Mouse (Mus musculus) liver, embryonic 11.5 days (tissue): Measurements from ENCODE around the gene Extl1. TPM values are rescaled to one million over a fixed set of nuclear protein-coding genes. Genes with fewer than 3 reads are reported as not detected.
A peak's percentile ranks its signal among the peaks of the same experiment; 100 is the strongest.

Source experiments
- ATAC-seq: fragments of 200-750 bp; cut with Nextera tagmentation; replicated peaks from 2 replicates; pipeline ENCODE4 v1.8.0; 2017; ENCODE audit warnings: moderate number of reproducible peaks, mild to moderate bottlenecking, moderate TSS enrichment, moderate library complexity; ENCODE audit not compliant: low FRiP score
- DNase-seq: peaks from one replicate; pipeline ENCODE4 v3.0.0-alpha.2; 2017; ENCODE audit warnings: low spot score
- H3K27ac ChIP-seq: fragments of 300-500 bp; sonication (generic); 2 replicates; pipeline ENCODE4 v1.5.1; 2014; ENCODE audit warnings: mild to moderate bottlenecking, low read depth, low read length, control low read depth
- H3K27me3 ChIP-seq: fragments of 300-500 bp; sonication (generic); replicated peaks from 2 replicates; pipeline ENCODE4 v1.6.1; 2014; ENCODE audit warnings: low read length, mixed read lengths; ENCODE audit not compliant: control insufficient read depth, insufficient read depth
- H3K36me3 ChIP-seq: fragments of 300-500 bp; sonication (generic); 2 replicates; pipeline ENCODE4 v1.6.1; 2014; ENCODE audit warnings: mild to moderate bottlenecking, low read length, moderate library complexity, mixed read lengths; ENCODE audit not compliant: control insufficient read depth, insufficient read depth
- H3K4me1 ChIP-seq: fragments of 300-500 bp; sonication (generic); replicated peaks from 2 replicates; pipeline ENCODE4 v1.6.1; 2014; ENCODE audit warnings: low read length, mixed read lengths; ENCODE audit not compliant: control insufficient read depth, insufficient read depth
- H3K4me2 ChIP-seq: fragments of 300-500 bp; sonication (generic); 2 replicates; pipeline ENCODE4 v1.6.1; 2014; ENCODE audit warnings: mild to moderate bottlenecking, control low read depth, moderate library complexity
- H3K4me3 ChIP-seq: fragments of 300-500 bp; sonication (generic); 2 replicates; pipeline ENCODE4 v1.5.1; 2014; ENCODE audit warnings: low read depth, low read length, control low read depth
- H3K9ac ChIP-seq: fragments of 300-500 bp; sonication (generic); 2 replicates; pipeline ENCODE4 v1.6.1; 2014; ENCODE audit warnings: low read depth, low read length, control low read depth
- H3K9me3 ChIP-seq: fragments of 300-500 bp; sonication (generic); 2 replicates; pipeline ENCODE4 v1.6.1; 2016; ENCODE audit warnings: low read length, inconsistent platforms, mixed read lengths; ENCODE audit not compliant: control insufficient read depth
- whole genome bisulfite sequencing: fragments of 180-500 bp; shearing (Covaris S2); extraction: QIAGEN DNeasy Blood & Tissue Kit; methylation state at CpG from one replicate; pipeline ENCODE4 v1.1.7; 2014; 5-methylcytosine and 5-hydroxymethylcytosine counted together
- polyA plus RNA-seq: library from polyadenylated mRNA; unstranded; fragments of >200 nt; fragmentation: Nextera tagmentation; extraction: Ambion mirVana; gene quantifications from 2 replicates; pipeline ENCODE4 v1.2.1, GENCODE M21; 2014

Extl1 gene
- polyA plus RNA-seq, 1 experiment from 2014 or later, result 0.67 TPM

DNA sequence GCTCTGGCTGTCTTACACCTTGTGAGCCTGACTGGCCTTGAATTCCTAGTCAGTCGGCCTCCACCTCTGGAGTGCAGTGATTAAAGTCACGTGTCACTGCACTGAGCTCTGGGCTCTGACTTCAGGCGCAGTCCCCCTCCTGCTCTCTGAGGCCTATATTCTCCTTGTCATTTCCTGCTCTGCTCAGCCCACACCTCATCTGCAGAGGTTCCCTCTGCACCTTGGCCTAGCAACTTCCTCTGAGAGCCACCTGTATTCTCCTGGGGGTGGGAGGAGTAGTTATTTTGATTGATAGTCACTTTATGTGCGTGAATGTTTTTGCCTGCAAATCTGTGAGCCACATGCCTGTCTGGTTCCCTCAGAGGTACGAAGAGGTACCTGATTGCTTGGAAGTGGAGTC is 22.4 kb downstream of the Extl1 start:
- Histone ChIP-seq H3K4me1 (peaks cover 7% of the 10 kb centered on the region), H3K9me3 (no peaks in the 10 kb centered on the region), H3K27me3 (peaks cover 7% of the 10 kb centered on the region), H3K27ac (no peak overlapping the region), H3K36me3 (no peaks in the 10 kb centered on the region), H3K4me2 (no peak overlapping the region), H3K4me3 (no peak overlapping the region), H3K9ac (no peak overlapping the region)
- ATAC-seq, result no peak
- no peak for DNase-seq
- WGBS, result 37% methylated on average over 5 of the region's 5 CpGs

DNA sequence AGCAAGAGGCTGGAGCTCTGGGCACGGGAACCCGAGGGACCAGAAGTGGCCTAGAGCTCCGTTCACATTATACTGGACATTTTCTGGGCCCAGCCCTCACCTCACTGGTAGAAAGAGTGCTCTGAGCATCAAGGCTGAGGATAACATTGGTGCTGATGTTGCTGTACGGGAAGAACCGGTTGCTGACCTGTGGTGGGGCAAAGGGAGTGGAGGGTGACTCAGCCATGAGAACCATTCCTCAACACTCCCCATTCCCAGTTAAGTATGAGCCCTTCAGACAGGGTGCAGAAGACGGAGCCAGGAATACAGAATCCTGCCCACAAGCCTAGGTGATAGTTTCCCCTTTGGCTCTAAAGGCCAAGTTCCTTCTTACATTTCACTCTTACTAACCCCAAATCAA is 24.0 kb downstream of the Extl1 start:
- WGBS, result 78% methylated on average over 6 of the region's 6 CpGs
- H3K36me3 ChIP-seq, result no peaks in the 10 kb centered on the region
- H3K27ac ChIP-seq, result no peak overlapping the region
- no peak overlapping the region for H3K9ac ChIP-seq
- H3K27me3 ChIP-seq, result no peaks in the 10 kb centered on the region; the same call in 1 of the 2 replicates
- H3K4me2 ChIP-seq, result no peak overlapping the region
- no peak for DNase-seq
- H3K9me3 ChIP-seq, result no peaks in the 10 kb centered on the region
- peaks cover 10% of the 10 kb centered on the region for H3K4me1 ChIP-seq
- H3K4me3 ChIP-seq, result no peak overlapping the region
- ATAC-seq, result no peak

DNA sequence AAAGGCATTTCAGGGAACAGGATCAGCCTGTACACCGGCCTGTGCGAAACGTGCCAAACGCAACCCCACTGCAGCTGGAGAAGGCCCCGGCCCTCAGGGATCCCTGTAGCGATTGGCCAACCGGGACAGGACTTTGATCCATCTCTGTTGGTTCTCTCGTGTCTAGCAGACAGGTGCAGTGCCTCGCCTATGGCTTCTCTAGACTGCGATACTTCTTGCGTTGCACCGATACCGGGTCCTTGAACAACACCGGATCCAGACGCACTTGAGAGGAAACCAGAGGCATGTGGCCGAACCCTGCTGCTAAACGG is 26.2 kb downstream of the Extl1 start:
- Histone ChIP-seq H3K27me3 (no peaks in the 10 kb centered on the region; the same call in 1 of the 2 replicates), H3K4me2 (peak overlapping the region; percentile 49), H3K9ac (no peak overlapping the region), H3K4me1 (peaks cover 18% of the 10 kb centered on the region), H3K9me3 (no peaks in the 10 kb centered on the region), H3K27ac (no peak overlapping the region), H3K36me3 (no peaks in the 10 kb centered on the region), H3K4me3 (no peak overlapping the region)
- ATAC-seq (no peak), DNase-seq (no peak)
- 41% methylated on average over 17 of the region's 17 CpGs for WGBS

DNA sequence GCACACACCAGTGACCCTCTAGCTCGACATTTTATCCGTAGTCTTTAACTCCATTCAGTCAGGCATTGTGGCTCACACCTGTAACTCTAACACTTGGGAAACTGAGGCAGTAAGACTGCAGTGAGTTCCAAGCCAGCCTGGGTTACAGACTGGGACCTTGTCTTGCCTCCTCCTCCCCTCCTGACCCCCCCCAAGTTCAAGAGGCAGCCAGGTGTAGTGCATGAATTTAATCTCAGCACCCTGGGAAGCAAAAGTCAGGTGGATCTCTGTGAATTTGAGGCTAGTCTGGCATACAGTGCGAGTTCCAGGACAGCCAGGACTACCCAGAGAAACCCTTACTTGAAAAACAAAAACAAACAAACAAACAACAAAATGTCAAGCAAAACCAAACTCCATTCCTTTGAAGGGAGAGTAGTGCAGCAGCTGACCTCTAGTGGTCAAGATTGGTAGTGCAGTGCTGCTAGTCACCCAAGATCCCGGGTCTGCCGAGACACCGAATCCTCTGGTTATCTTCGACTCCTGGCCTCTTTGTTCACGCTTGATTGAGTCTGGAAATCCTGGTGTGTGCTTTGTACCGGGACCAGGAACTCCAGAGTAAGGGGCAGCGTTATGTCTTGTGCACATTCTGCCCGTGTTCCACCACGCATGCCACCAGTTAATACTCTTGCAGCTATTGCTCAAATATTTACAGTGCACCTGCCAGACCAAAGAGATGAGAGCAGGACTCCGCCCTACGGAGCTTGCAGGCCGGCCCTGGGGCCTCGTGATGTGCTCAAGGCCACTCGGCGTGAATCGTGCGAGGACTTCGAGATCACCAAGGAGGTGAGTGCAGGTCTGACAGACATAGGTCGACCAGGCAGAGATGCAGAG is 26.8 kb downstream of the Extl1 start:
- peaks cover 22% of the 10 kb centered on the region for H3K4me1 ChIP-seq
- 20% methylated on average over 22 of the region's 22 CpGs for WGBS
- H3K4me3 ChIP-seq, result no peak overlapping the region
- H3K4me2 ChIP-seq, result peak overlapping the region; percentile 49
- H3K36me3 ChIP-seq, result no peaks in the 10 kb centered on the region
- no peaks in the 10 kb centered on the region for H3K9me3 ChIP-seq
- DNase-seq (peak; percentile 58), ATAC-seq (no peak)
- H3K9ac ChIP-seq, result no peak overlapping the region
- no peaks in the 10 kb centered on the region; the same call in 1 of the 2 replicates for H3K27me3 ChIP-seq
- H3K27ac ChIP-seq, result no peak overlapping the region

DNA sequence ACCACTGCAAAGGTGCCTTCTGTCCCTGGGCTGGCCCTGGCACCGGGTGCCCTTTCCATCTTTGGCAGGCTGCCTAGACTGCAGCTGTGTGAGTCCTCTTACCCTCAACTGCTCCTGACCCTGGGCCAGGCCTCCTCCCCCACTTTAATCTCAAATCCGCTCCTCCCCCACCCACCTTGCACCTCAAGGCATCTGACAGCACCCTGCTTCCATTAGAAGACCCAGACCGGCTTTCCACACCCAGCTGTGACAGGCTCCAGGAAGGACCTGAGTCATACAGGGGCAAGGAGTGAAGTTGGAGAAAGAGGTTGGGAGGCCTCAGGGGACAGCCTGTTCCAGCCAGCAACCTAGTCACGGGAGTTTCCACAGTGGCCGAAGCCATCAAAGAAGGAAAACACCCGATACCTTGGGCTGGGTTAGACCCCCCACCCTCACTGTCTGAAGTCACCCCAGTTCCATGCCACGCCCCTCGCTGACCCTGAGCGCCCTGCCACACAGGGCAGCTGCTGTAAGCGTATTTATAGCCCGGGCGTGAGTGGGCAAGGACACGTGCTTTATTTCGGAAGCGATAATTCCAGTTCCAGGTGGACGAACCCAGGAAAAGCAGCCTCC is 27.7 kb downstream of the Extl1 start:
- no peak overlapping the region for H3K4me3 ChIP-seq
- no peak overlapping the region for H3K27ac ChIP-seq
- WGBS, result 57% methylated on average over 16 of the region's 16 CpGs
- H3K9ac ChIP-seq, result no peak overlapping the region
- H3K9me3 ChIP-seq, result no peaks in the 10 kb centered on the region
- no peaks in the 10 kb centered on the region; the same call in 1 of the 2 replicates for H3K27me3 ChIP-seq
- H3K36me3 ChIP-seq, result no peaks in the 10 kb centered on the region
- DNase-seq (no peak), ATAC-seq (no peak)
- H3K4me1 ChIP-seq, result peaks cover 24% of the 10 kb centered on the region
- H3K4me2 ChIP-seq, result no peak overlapping the region

DNA sequence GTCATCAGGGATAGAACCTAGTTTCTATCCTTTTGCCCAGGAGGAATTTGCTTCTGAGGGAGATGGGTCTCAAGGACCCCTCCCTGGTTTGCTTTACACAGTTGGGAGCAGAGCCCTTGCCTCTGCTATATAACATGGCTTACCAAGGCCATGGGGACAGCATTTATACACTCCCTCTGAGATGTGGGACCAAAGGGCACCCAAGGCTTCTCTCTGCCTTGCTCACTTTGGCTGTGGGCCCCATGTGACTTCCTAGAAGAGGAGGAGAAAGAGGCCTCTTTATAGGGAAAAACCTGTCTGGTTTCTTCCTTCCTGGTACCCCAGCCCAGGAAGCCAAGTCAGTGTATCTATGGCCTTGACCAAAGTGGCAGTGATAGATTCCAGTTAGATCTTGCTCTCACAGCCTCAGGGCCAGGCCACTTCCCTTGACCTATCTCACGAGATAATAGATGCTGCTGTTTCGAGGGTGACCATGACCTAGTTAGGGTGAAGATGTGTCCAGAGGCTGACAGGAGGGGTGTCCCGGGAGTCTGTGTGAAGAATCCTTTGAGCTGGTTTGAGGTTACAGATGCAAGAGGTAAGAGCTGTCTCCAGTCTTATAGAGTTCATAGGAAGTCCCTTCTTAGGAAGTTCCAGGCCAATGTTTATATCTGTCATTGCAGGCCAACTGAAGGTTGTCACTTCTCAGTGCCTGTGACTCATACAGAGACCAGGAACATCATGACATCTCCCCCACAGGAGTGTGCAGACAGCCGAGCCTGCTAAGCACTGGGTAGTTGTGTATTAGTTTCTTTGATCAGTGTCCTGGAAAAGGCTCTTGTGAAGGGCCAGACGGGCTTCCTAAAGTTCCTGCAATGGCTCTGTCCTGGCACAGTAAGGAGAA is 29.9 kb downstream of the Extl1 start:
- Histone ChIP-seq H3K27ac (no peak overlapping the region), H3K4me3 (no peak overlapping the region), H3K36me3 (no peaks in the 10 kb centered on the region), H3K9me3 (no peaks in the 10 kb centered on the region), H3K27me3 (no peaks in the 10 kb centered on the region; the same call in 1 of the 2 replicates), H3K4me2 (no peak overlapping the region), H3K4me1 (peaks cover 24% of the 10 kb centered on the region), H3K9ac (no peak overlapping the region)
- 44% methylated on average over 5 of the region's 5 CpGs for WGBS
- ATAC-seq, result no peak
- DNase-seq, result no peak

DNA sequence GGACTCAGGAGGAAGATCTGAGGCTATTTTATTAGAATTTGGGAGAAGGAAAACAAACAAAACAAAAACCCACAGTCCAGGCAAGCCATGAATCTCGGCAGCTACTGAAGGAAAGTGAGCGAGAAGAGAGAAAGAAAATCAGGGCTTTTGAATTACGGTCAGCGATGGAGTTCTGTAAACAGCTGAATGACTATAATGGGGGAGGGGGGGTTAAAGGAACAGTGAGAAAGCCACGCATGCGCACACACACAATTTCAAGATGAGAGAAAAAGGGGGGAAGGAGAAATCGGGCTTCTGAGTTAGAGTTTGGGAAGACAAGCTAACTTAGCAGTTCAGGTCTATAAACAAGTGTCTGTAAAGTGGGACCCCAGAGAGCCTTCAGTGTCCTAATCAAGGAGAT is 30.7 kb downstream of the Extl1 start:
- Histone ChIP-seq H3K36me3 (no peaks in the 10 kb centered on the region), H3K27ac (no peak overlapping the region), H3K4me2 (no peak overlapping the region), H3K4me3 (no peak overlapping the region), H3K9me3 (no peaks in the 10 kb centered on the region), H3K4me1 (peaks cover 24% of the 10 kb centered on the region), H3K27me3 (no peaks in the 10 kb centered on the region; the same call in 1 of the 2 replicates), H3K9ac (no peak overlapping the region)
- no peak for ATAC-seq
- 81% methylated on average over 7 of the region's 7 CpGs for WGBS
- no peak for DNase-seq

DNA sequence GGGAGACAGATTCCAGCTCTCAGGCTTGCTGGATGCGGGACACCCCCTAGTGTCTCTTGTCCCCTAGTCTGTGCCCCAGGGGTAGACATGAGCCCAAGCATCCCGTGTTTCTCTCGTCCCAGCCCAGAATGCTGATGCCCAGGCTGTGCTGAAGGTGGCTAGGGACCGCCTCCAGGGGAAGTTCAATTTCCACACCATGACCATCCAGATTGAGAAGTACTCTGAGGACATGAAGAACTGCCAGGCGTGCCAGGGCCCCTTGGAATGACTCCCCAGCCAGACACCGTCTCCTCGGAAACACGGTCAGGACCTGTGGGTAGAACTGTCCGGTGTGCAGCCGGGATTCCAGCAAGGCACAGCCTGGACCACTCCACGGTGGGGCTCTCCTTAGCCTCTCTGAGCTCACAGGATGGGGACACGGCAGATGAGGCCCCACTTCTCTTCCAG is 31.4 kb downstream of the Extl1 start:
- H3K27me3 ChIP-seq, result no peaks in the 10 kb centered on the region; the same call in 1 of the 2 replicates
- no peak overlapping the region for H3K27ac ChIP-seq
- no peak overlapping the region for H3K4me3 ChIP-seq
- H3K9ac ChIP-seq, result no peak overlapping the region
- H3K4me1 ChIP-seq, result peaks cover 24% of the 10 kb centered on the region
- 79% methylated on average over 12 of the region's 12 CpGs for WGBS
- H3K9me3 ChIP-seq, result no peaks in the 10 kb centered on the region
- H3K36me3 ChIP-seq, result no peaks in the 10 kb centered on the region
- no peak for ATAC-seq
- H3K4me2 ChIP-seq, result no peak overlapping the region
- no peak for DNase-seq
